Mouse (Mus musculus): Measurements from ENCODE around the gene Itpkb. TPM values are rescaled to one million over a fixed set of nuclear protein-coding genes. Genes with fewer than 3 reads are reported as not detected.

Gene Itpkb
- polyA plus RNA-seq, 1 experiment, result 0.03 TPM

DNA sequence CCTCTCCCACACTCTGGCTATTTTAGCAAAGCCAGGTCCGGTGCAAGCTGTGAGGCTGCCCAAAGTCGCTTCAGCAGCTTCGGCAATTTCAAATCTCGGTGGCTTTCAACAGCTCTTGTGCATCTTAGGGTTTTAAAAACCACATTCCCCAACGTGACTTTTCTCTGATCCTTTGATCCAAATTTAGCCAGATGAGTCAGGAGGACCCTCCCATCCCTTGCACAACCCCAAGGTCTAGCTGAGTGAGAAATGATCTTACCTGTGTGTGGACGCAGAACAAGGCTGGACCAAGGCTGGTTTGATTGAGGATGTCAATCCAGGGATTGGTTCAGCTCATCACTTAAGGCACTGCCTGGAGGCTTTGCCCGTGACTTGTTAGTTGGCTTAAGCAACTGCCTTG, 80.0 kb downstream of the Itpkb start:
- Histone ChIP-seq H3K4me1 (ENCODE audit: control insufficient read depth) (peaks cover 3% of the 10 kb centered on the region), H3K9me3 (ENCODE audit: control insufficient read depth, low read length) (no peaks in the 10 kb centered on the region), H3K27me3 (ENCODE audit: control insufficient read depth) (no peaks in the 10 kb centered on the region), H3K4me3 (replicated peaks) (no peak overlapping the region), H3K36me3 (ENCODE audit: control insufficient read depth) (no peaks in the 10 kb centered on the region)
- TF ChIP-seq TAL1 (IDR thresholded peaks at IDR 0.05; ENCODE audit: low read length), result no peak
- no peak for TF ChIP-seq GATA1 (IDR thresholded peaks at IDR 0.05; ENCODE audit: low read length)

DNA sequence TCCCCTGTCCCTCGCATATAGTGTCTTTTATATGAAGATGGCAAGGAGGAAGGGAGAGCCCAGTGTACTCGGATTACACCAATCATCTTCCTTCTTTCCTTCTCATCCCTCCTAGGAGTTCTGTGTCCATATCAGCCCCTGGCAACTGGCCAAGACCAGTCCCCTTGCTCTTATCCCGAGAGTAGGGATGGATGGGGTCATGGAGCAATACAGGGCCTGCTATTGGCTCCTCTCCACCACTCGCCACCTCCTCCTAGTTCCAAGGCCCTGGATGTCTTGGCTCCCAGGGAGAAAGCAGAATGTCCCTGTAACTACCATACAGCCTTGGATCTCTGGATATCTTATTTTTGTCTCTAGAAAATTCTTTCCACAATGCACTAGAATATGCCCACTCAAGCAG, 84.8 kb downstream of the Itpkb start:
- Histone ChIP-seq H3K9me3 (ENCODE audit: control insufficient read depth, low read length) (no peaks in the 10 kb centered on the region), H3K36me3 (ENCODE audit: control insufficient read depth) (no peaks in the 10 kb centered on the region), H3K4me1 (ENCODE audit: control insufficient read depth) (no peaks in the 10 kb centered on the region), H3K27me3 (ENCODE audit: control insufficient read depth) (no peaks in the 10 kb centered on the region), H3K4me3 (replicated peaks) (no peak overlapping the region)
- TF ChIP-seq GATA1 (IDR thresholded peaks at IDR 0.05; ENCODE audit: low read length), result no peak
- no peak for TF ChIP-seq TAL1 (IDR thresholded peaks at IDR 0.05; ENCODE audit: low read length)

DNA sequence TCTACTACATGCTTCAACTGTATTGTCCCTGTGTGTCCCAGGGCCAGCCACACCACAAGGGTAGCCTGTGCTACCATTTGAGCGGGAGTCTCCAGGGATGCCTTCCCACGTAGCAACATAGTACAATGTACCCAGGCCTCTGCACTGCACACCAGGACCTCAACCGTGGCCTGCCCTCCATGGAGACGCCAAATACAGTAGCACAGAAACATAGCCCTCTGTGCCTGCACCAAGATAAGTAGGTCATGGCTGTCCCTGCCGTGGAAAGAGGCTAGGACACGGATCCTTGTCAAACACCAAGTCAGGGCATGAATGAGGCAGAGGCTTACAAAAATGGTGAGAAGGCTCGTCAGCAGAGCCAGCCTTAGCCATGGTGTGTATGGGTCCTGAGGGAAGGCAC, 85.6 kb downstream of the Itpkb start:
- TF ChIP-seq GATA1 (IDR thresholded peaks at IDR 0.05; ENCODE audit: low read length) (no peak), TAL1 (IDR thresholded peaks at IDR 0.05; ENCODE audit: low read length) (no peak)

DNA sequence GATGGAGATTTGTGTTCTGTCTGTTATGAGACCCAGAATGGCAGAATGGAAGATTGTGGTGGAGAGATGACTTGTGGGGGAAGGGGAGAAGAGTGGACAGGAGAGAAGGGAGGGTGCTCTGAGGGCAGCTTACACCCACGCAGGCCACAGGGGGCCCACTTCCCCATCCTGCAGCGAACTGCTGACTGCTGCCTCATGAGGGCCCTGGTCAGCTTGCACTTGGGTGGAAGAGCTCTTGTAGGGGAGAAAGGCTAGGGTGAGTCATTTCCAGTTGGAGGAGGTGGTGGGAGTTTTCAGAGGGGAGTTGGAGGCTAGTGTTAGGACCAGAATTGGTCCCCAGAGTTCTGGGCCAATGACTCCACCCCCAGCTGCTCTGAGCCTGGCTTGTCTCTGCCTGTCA, 86.8 kb downstream of the Itpkb start:
- no peaks in the 10 kb centered on the region for H3K9me3 ChIP-seq (ENCODE audit: control insufficient read depth, low read length)
- TF ChIP-seq TAL1 (IDR thresholded peaks at IDR 0.05; ENCODE audit: low read length) (no peak), GATA1 (IDR thresholded peaks at IDR 0.05; ENCODE audit: low read length) (no peak)
- H3K27me3 ChIP-seq (ENCODE audit: control insufficient read depth), result no peaks in the 10 kb centered on the region
- H3K4me3 ChIP-seq (replicated peaks), result no peak overlapping the region
- H3K4me1 ChIP-seq (ENCODE audit: control insufficient read depth), result no peaks in the 10 kb centered on the region
- H3K36me3 ChIP-seq (ENCODE audit: control insufficient read depth), result no peaks in the 10 kb centered on the region

More for the DNA sequence above, 85.6 kb downstream of the Itpkb start:
- Histone ChIP-seq H3K27me3 (ENCODE audit: control insufficient read depth) (no peaks in the 10 kb centered on the region), H3K36me3 (ENCODE audit: control insufficient read depth) (no peaks in the 10 kb centered on the region), H3K4me3 (replicated peaks) (no peak overlapping the region), H3K4me1 (ENCODE audit: control insufficient read depth) (no peaks in the 10 kb centered on the region), H3K9me3 (ENCODE audit: control insufficient read depth, low read length) (no peaks in the 10 kb centered on the region)

DNA sequence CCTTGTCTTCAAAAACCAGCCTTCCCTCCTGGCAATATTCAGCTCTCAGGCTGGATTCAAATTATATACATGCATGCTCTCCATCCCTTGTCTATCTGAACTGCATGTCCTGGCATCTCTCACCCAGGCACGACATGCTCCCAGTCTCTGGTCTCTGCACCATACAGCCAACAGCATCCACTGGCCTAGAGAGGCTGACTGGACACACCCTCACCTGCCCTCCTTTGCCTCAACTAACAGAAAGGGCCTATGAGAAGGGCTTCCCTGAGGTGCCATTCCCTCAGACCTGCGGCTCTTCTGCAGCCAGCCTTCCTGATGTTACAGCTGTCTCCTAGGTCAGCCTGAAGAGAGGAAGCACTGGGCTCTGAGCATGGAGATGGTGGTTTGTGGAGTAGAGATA, 88.8 kb downstream of the Itpkb start:
- H3K36me3 ChIP-seq (ENCODE audit: control insufficient read depth), result no peaks in the 10 kb centered on the region
- no peaks in the 10 kb centered on the region for H3K27me3 ChIP-seq (ENCODE audit: control insufficient read depth)

DNA sequence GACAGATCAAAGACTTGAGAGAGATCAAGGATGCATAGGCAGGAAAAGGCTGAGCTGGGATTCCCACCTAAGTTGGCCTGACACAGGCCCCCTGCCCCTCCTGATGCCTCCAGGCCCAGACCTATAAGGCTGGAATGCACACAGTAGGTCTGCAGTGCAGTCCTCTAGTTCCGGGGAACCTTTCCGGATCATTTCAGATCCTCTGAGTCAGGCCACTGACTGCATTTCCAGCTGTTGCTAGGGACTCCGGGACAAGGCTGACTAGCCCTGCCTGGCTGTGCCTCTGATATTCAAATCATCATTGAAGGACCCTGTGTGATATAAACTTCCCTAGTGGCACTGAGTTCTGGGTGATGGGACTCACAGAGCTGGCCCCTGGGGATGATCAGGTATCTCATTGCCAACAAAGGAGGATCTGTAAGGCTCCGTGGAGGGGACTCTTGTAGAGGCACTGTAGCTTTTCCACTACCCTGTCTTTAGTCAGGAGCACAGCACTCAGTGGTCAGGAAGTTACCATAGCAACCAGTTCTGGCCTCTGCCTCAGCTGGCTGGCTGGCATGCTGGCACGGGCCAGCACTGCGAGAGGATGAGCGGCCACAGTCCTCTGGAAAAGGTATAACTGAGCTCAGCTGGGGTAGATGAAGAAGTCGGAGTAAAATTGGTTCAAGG, 90.3 kb downstream of the Itpkb start:
- no peak overlapping the region for H3K4me3 ChIP-seq (replicated peaks)
- no peak for TF ChIP-seq TAL1 (IDR thresholded peaks at IDR 0.05; ENCODE audit: low read length)
- no peak for TF ChIP-seq GATA1 (IDR thresholded peaks at IDR 0.05; ENCODE audit: low read length)
- no peaks in the 10 kb centered on the region for H3K36me3 ChIP-seq (ENCODE audit: control insufficient read depth)
- H3K9me3 ChIP-seq (ENCODE audit: control insufficient read depth, low read length), result no peaks in the 10 kb centered on the region
- H3K4me1 ChIP-seq (ENCODE audit: control insufficient read depth), result no peaks in the 10 kb centered on the region
- H3K27me3 ChIP-seq (ENCODE audit: control insufficient read depth), result no peaks in the 10 kb centered on the region

More for the DNA sequence above, 88.8 kb downstream of the Itpkb start:
- no peak for TF ChIP-seq TAL1 (IDR thresholded peaks at IDR 0.05; ENCODE audit: low read length)
- no peak for TF ChIP-seq GATA1 (IDR thresholded peaks at IDR 0.05; ENCODE audit: low read length)
- H3K9me3 ChIP-seq (ENCODE audit: control insufficient read depth, low read length), result no peaks in the 10 kb centered on the region
- no peak overlapping the region for H3K4me3 ChIP-seq (replicated peaks)
- no peaks in the 10 kb centered on the region for H3K4me1 ChIP-seq (ENCODE audit: control insufficient read depth)

DNA sequence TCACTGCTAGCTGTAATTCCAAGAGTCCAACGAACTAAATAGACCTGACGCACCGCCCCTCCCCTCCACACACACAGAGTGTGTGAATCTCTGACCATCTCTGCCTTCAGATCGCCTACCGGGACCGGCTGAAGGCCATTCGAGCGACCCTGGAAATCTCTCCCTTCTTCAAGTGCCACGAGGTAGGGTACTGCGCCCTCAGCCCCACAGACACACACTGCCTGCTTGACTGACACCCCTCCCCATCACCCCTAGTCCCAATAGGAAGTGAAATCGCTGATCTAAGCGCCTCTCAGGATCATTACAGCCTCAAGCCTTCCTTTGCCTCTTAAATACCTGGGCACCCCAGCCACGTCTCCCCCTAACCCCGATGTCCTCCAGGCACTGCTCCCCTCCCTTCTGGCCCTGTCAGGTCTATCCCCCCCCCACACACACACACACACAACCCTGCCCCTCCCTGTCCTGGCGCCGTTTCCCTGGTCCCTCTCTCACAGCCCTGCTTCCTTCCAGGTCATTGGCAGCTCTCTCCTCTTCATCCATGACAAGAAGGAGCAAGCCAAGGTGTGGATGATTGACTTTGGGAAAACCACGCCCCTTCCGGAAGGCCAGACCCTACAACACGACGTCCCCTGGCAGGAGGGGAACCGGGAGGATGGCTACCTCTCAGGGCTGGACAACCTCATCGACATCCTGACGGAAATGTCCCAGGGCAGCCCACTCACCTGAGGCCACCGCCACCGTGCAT, 91.1 kb downstream of the Itpkb start:
- Histone ChIP-seq H3K27me3 (ENCODE audit: control insufficient read depth) (no peaks in the 10 kb centered on the region), H3K36me3 (ENCODE audit: control insufficient read depth) (no peaks in the 10 kb centered on the region), H3K4me1 (ENCODE audit: control insufficient read depth) (no peaks in the 10 kb centered on the region), H3K4me3 (replicated peaks) (no peak overlapping the region), H3K9me3 (ENCODE audit: control insufficient read depth, low read length) (no peaks in the 10 kb centered on the region)
- TF ChIP-seq GATA1 (IDR thresholded peaks at IDR 0.05; ENCODE audit: low read length), result no peak
- no peak for TF ChIP-seq TAL1 (IDR thresholded peaks at IDR 0.05; ENCODE audit: low read length)

DNA sequence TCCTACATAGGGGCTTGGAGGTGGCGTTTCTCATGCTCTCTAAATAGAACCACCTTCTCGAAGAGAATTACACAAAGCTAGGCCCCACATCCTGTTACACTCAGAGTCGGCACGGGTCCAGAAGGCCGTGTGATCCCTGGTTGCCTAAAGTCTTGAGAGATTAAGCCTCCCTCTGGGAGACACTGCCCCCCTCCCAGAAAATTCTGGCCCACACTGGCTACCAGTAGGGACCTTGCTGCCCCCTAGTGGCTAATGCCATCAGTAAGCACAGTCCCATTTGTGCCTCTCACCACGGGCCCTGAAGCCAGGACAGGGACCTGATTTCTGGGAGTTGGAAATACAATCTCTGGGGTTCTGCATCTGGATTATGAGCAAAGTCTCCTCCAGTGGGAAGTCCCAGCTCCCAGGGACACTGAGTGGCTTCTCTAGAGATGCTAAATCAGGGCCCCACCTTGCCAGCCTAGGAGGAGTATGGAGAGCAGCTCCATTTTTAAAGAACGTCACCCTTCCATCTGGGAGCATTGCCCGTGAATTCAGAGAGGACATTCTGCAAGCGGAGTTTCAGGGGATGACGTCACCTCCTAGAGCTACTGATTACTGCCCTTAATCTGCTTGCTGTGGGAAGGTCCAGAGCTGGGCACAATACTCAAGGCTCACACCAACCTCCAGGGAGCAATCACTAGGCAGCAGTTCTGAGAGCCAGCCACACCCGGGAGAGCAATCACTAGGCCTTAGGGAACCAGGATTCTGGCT, 92.0 kb downstream of the Itpkb start:
- Histone ChIP-seq H3K36me3 (ENCODE audit: control insufficient read depth) (no peaks in the 10 kb centered on the region), H3K4me3 (replicated peaks) (no peak overlapping the region), H3K27me3 (ENCODE audit: control insufficient read depth) (no peaks in the 10 kb centered on the region), H3K9me3 (ENCODE audit: control insufficient read depth, low read length) (no peaks in the 10 kb centered on the region), H3K4me1 (ENCODE audit: control insufficient read depth) (no peaks in the 10 kb centered on the region)
- no peak for TF ChIP-seq GATA1 (IDR thresholded peaks at IDR 0.05; ENCODE audit: low read length)
- TF ChIP-seq TAL1 (IDR thresholded peaks at IDR 0.05; ENCODE audit: low read length), result no peak

DNA sequence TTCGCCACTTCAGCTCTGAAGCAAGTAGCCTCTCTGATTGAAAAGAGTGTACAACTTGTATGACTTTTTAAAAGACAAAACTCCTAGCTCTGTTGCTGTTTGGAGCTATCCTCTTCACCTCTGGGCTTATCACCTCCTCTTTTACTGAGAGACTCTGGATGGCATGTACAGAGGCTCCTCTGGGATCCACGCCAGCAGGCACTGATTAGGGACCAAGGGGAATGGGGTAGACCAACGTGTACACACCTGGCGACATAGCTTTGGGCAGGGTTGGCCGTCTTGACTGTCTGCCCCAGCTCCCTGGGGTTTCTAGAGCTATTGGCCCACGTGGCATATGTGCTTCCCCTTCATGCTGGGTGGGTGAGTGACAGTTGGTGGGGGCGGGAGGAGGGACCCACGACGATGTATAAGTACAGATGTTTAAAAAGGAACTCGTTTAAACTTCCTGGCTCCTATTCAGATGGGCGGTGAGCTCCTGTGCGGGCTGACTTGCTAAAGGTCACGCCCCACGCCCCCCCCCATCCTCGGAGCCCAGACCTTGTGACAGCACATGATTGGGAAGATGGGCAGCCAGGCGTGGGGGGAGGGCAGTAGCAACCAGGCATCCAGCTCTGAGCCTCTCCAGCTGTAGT, 92.8 kb downstream of the Itpkb start:
- no peaks in the 10 kb centered on the region for H3K4me1 ChIP-seq (ENCODE audit: control insufficient read depth)
- H3K27me3 ChIP-seq (ENCODE audit: control insufficient read depth), result no peaks in the 10 kb centered on the region
- TF ChIP-seq TAL1 (IDR thresholded peaks at IDR 0.05; ENCODE audit: low read length), result no peak
- no peak for TF ChIP-seq GATA1 (IDR thresholded peaks at IDR 0.05; ENCODE audit: low read length)
- no peak overlapping the region for H3K4me3 ChIP-seq (replicated peaks)
- no peaks in the 10 kb centered on the region for H3K36me3 ChIP-seq (ENCODE audit: control insufficient read depth)
- H3K9me3 ChIP-seq (ENCODE audit: control insufficient read depth, low read length), result no peaks in the 10 kb centered on the region
